Mouse (Mus musculus) limb, embryonic 10.5 days (tissue): ENCODE data around the gene Dnah7b. TPM values are rescaled to one million over a fixed set of nuclear protein-coding genes. Genes with fewer than 3 reads are reported as not detected.
"Not testable (repeated sequence)": the region's sequence is repeated elsewhere in the genome, so short reads cannot be mapped to it uniquely, and the experiment has no call there.

Experiments
- DNase-seq: peaks from one replicate; pipeline ENCODE4 v3.0.0-alpha.2; 2017; ENCODE audit warnings: low spot score
- H3K27ac ChIP-seq: fragments of 300-500 bp; sonication (generic); 2 replicates; pipeline ENCODE4 v1.5.1; 2016; ENCODE audit warnings: mild to moderate bottlenecking
- H3K27me3 ChIP-seq: fragments of 300-500 bp; sonication (generic); 2 replicates; pipeline ENCODE4 v1.6.1; 2016; ENCODE audit warnings: low read depth, mild to moderate bottlenecking; ENCODE audit not compliant: poor library complexity, severe bottlenecking
- H3K36me3 ChIP-seq: fragments of 300-500 bp; sonication (generic); 2 replicates; pipeline ENCODE4 v1.6.1; 2016; ENCODE audit warnings: mild to moderate bottlenecking, moderate library complexity
- H3K4me1 ChIP-seq: fragments of 300-500 bp; sonication (generic); 2 replicates; pipeline ENCODE4 v1.6.1; 2016
- H3K4me3 ChIP-seq: fragments of 300-500 bp; sonication (generic); 2 replicates; pipeline ENCODE4 v1.5.1; 2016; ENCODE audit warnings: mild to moderate bottlenecking, moderate library complexity
- H3K9me3 ChIP-seq: fragments of 300-500 bp; sonication (generic); replicated peaks from 2 replicates; pipeline ENCODE4 v1.6.1; 2016; ENCODE audit warnings: mild to moderate bottlenecking
- WGBS: fragments of 180-500 bp; shearing (Covaris S2); methylation state at CpG from one replicate; pipeline ENCODE4 v1.1.7; 2016; 5-methylcytosine and 5-hydroxymethylcytosine counted together
- polyA plus RNA-seq: library from polyadenylated mRNA; unstranded; fragments of >200 nt; fragmentation: Nextera tagmentation; extraction: Ambion mirVana; gene quantifications from 2 replicates; pipeline ENCODE4 v1.2.1, GENCODE M21; 2016

Dnah7b gene
- polyA plus RNA-seq, 1 experiment from 2014 or later: 2.1 TPM

GRCm38 (mm10) chr1:46408324-46409115, 342.4 kb downstream of the Dnah7b start:
- 85% methylated on average over 6 of the region's 6 CpGs for WGBS
- no peak for DNase-seq

GRCm38 (mm10) chr1:46414798-46415197, 348.7 kb downstream of the Dnah7b start:
- 92% methylated on average over 7 of the region's 7 CpGs for WGBS

More at GRCm38 (mm10) chr1:46408324-46409115, 342.4 kb downstream of the Dnah7b start:
- H3K27ac ChIP-seq: no peak overlapping the region
- H3K4me1 ChIP-seq: no peaks in the 10 kb centered on the region
- no peak overlapping the region for H3K4me3 ChIP-seq
- no peaks in the 10 kb centered on the region for H3K27me3 ChIP-seq
- H3K36me3 ChIP-seq: no peaks in the 10 kb centered on the region
- no peaks in the 10 kb centered on the region for H3K9me3 ChIP-seq

GRCm38 (mm10) chr1:46416946-46417345, 350.8 kb downstream of the Dnah7b start:
- not testable (repeated sequence) for H3K4me1 ChIP-seq, H3K27me3 ChIP-seq, DNase-seq, H3K9me3 ChIP-seq, H3K36me3 ChIP-seq, H3K27ac ChIP-seq, H3K4me3 ChIP-seq
- 30% methylated on average over 3 of the region's 3 CpGs for WGBS

More at GRCm38 (mm10) chr1:46414798-46415197, 348.7 kb downstream of the Dnah7b start:
- H3K27me3 ChIP-seq, H3K4me3 ChIP-seq, H3K27ac ChIP-seq, DNase-seq, H3K4me1 ChIP-seq, H3K36me3 ChIP-seq, H3K9me3 ChIP-seq: not testable (repeated sequence)

- not testable (repeated sequence) for H3K27ac ChIP-seq, H3K9me3 ChIP-seq, H3K4me3 ChIP-seq, H3K4me1 ChIP-seq, H3K36me3 ChIP-seq, H3K27me3 ChIP-seq, DNase-seq
- WGBS: 89% methylated on average over 4 of the region's 4 CpGs
These were observed 352.9 kb downstream of the Dnah7b start for GRCm38 (mm10) chr1:46418966-46419365.

Other genes with a start within 250 kb of the Dnah7b start
- gene Gm5269, start 176.0 kb upstream of the Dnah7b start, polyA plus RNA-seq: not detected in 2 replicates
- gene Slc40a1, start 139.8 kb upstream of the Dnah7b start, polyA plus RNA-seq: 5.0 and 6.6 TPM in 2 replicates